Mouse (Mus musculus) olfactory bulb, adult 2 months (tissue): ENCODE results near the gene Olfr15.

ENCODE experiments used
- CTCF ChIP-seq: fragments of 200-500 bp; IDR thresholded peaks from 2 replicates; pipeline ENCODE4 v1.5.1; 2012; ENCODE audit warnings: low read depth, mild to moderate bottlenecking, low read length, moderate library complexity; ENCODE audit not compliant: insufficient read depth
- POLR2A ChIP-seq: fragments of 200-500 bp; IDR thresholded peaks from 2 replicates; pipeline ENCODE4 v1.6.1; 2012; ENCODE audit warnings: mild to moderate bottlenecking, low read depth, low read length, moderate library complexity; ENCODE audit not compliant: insufficient read depth

DNA sequence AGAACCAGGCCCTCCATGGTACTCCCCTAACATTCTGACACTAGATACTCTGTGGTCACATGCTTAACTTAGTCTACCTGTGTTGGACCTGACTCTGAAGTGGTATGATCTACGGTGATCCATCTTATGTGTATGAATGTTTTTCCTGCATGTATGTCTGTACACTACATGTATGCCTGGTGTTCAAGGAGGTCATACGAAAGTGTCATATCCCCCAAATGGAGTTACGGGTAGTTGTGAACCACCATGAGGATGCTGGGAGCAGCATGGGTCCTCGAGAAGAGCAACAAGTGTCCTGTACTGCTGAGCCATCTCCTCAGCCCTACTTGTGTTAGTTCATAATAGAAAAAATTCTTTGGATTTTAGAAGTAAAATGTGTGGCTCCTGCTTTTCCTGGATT, 45.7 kb downstream of the Olfr15 start:
- no peak for TF ChIP-seq CTCF
- no peak for TF ChIP-seq POLR2A
